Mouse (Mus musculus): ENCODE data around the gene Megf6.

GRCm38 (mm10) chr4:154181001-154181400 is 10.5 kb downstream of the Megf6 start:
- TF ChIP-seq CTCF (IDR thresholded peaks at IDR 0.05; ENCODE audit: low read depth) (no peak), EP300 (optimal IDR thresholded peaks at IDR 0.05) (no peak)
